Mouse (Mus musculus): ENCODE measurements around the gene Crebbp.

GRCm38 (mm10) chr16:4040206-4040605 is 173.6 kb downstream of the Crebbp start:
- TF ChIP-seq POLR2A (IDR thresholded peaks at IDR 0.05; ENCODE audit: borderline replicate concordance, extremely low read depth, insufficient read depth, insufficient read length, poor library complexity, severe bottlenecking) (no peak), CTCF (IDR thresholded peaks at IDR 0.05; ENCODE audit: borderline replicate concordance, extremely low read depth, insufficient read depth, insufficient read length) (no peak)
